Mouse (Mus musculus) olfactory bulb, adult 2 months (tissue): ENCODE results near the gene Naa15. TPM values are rescaled to one million over a fixed set of nuclear protein-coding genes. Genes with fewer than 3 reads are reported as not detected.

Experiments used
- H3K27ac ChIP-seq: fragments of 200-500 bp; 2 replicates; pipeline ENCODE4 v1.5.1; 2012; ENCODE audit warnings: low read depth, low read length; ENCODE audit not compliant: insufficient read depth
- H3K4me1 ChIP-seq: fragments of 200-500 bp; 2 replicates; pipeline ENCODE4 v1.6.1; 2012; ENCODE audit warnings: low read length; ENCODE audit not compliant: control insufficient read depth, insufficient read depth
- H3K4me3 ChIP-seq: fragments of 200-500 bp; 2 replicates; pipeline ENCODE4 v1.5.1; 2012; ENCODE audit warnings: mild to moderate bottlenecking, low read depth, low read length, moderate library complexity; ENCODE audit not compliant: insufficient read depth
- CTCF ChIP-seq: fragments of 200-500 bp; IDR thresholded peaks from 2 replicates; pipeline ENCODE4 v1.5.1; 2012; ENCODE audit warnings: low read depth, mild to moderate bottlenecking, low read length, moderate library complexity; ENCODE audit not compliant: insufficient read depth
- POLR2A ChIP-seq: fragments of 200-500 bp; IDR thresholded peaks from 2 replicates; pipeline ENCODE4 v1.6.1; 2012; ENCODE audit warnings: mild to moderate bottlenecking, low read depth, low read length, moderate library complexity; ENCODE audit not compliant: insufficient read depth
- WGBS: fragments of 180-500 bp; shearing (Covaris S2); methylation state at CpG from one replicate; pipeline ENCODE4 v1.1.7; 2018; 5-methylcytosine and 5-hydroxymethylcytosine counted together
- polyA plus RNA-seq: library from polyadenylated mRNA; stranded (reverse); fragments of >200 nt; gene quantifications from 2 replicates; pipeline ENCODE4 v1.2.4, GENCODE M21; 2012; ENCODE audit warnings: low replicate concordance; ENCODE audit not compliant: missing spikeins, insufficient read depth, insufficient read length

Naa15 gene
- polyA plus RNA-seq, 1 experiment = not detected

DNA sequence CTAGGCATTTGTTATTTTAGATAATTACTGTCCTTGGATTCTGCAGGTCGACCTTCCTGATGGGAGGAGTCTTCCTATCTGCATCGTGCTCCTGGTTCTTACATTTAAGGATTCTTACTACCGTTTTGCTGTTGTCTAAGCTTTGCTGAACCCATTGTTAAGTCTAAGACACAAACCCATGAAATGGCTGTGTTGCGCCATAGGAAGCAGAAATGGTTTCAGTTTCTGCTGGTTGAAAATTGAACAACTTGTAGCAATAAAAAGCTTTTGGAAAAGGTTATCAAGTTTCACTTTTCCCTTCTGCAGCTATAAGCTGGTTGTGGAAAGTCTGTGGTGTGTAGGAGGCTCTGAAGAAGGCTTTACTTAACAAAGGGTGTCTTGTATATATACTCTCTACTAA lies 60.8 kb downstream of the Naa15 start:
- TF ChIP-seq POLR2A (no peak), CTCF (no peak)
- H3K4me3 ChIP-seq = no peak overlapping the region
- no peak overlapping the region for H3K27ac ChIP-seq
- WGBS = 68% methylated on average over 4 of the region's 4 CpGs
- no peaks in the 10 kb centered on the region for H3K4me1 ChIP-seq

DNA sequence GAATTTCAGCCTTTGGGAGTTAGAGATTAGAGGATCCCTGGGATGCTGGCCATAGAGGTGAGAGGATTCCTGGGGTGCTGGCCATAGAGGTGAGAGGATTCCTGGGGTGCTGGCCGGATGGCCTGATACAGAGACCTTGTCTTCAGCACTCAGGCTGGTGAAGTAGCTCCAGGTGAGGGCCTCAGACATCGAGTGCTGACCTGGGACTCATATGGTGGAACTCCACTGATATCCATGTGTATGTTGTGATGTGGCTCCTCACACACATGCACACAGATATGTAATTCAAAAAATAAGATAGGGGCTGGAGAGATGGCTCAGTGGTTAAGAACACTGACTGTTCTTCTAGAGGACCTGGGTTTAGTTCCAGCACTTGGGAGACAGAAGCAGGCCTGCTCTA lies 64.9 kb downstream of the Naa15 start:
- Histone ChIP-seq H3K4me3 (no peak overlapping the region), H3K4me1 (no peaks in the 10 kb centered on the region), H3K27ac (no peak overlapping the region)
- 47% methylated on average over 2 of the region's 2 CpGs for WGBS
- TF ChIP-seq CTCF = no peak
- TF ChIP-seq POLR2A = no peak

DNA sequence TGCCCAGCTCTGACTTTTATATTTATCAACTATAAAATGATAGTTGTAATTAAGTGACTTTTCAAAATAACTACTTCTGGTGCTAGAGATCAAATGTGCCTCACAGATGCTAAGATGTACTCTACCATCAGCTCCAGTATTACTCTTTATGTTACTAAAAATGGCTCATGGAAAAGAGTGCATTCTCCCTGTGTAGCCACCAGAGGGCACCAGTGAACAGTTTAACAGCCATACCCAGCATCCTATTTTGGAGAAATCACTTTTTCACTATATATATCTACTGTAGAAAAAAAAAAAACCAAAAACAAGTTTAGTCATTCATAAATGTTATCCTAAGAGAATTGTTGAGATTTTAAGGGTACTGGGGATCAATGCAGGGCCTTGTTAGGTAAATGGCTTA lies 66.1 kb downstream of the Naa15 start:
- no peak for TF ChIP-seq POLR2A
- TF ChIP-seq CTCF = no peak
- Histone ChIP-seq H3K4me3 (no peak overlapping the region), H3K27ac (no peak overlapping the region), H3K4me1 (no peaks in the 10 kb centered on the region)

DNA sequence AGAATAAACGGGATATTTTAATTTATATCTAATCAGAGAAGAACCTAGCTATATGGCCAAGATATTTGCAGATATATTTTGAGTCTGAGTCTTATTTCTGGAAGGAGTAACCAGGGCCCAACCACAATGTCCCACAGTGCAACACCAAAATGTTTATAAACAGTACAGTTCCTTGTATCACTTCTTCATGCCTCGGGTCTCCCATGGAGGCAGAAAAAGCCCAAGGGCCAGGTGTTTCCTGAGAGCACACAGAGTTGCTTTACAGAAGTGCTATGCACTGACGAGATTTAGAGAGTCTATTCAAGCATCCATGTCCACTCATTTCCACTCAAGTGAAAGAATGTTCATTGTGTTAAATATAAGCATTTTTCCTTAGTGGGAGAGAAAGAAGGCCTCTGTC lies 66.9 kb downstream of the Naa15 start:
- no peak for TF ChIP-seq POLR2A
- TF ChIP-seq CTCF = no peak
- H3K4me3 ChIP-seq = no peak overlapping the region
- peaks cover 5% of the 10 kb centered on the region; the same call in 1 of the 2 replicates for H3K4me1 ChIP-seq
- WGBS = 39% methylated on average over 3 of the region's 3 CpGs
- no peak overlapping the region for H3K27ac ChIP-seq

DNA sequence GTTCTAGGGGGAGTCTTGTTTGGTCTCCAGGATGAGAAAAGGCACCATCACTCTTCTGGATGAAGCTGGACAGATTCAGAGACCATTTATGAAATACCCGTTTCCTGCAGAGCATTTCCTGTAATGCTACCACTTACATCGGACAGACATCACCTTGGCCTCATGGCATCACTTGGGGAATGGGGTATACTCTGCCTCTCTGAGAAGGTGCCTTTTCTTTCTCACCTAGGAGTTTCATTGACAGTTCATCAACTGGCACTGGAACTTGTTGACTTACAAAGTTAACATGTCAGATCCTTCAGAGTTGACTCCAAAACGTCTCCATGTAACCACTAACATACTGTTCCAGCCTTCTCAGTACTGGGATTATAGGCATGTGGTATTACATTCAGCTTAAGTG lies 67.8 kb downstream of the Naa15 start:
- TF ChIP-seq CTCF (no peak), POLR2A (no peak)
- Histone ChIP-seq H3K27ac (no peak overlapping the region), H3K4me1 (peaks cover 5% of the 10 kb centered on the region; the same call in 1 of the 2 replicates), H3K4me3 (no peak overlapping the region)
- 71% methylated on average over 3 of the region's 3 CpGs for WGBS

DNA sequence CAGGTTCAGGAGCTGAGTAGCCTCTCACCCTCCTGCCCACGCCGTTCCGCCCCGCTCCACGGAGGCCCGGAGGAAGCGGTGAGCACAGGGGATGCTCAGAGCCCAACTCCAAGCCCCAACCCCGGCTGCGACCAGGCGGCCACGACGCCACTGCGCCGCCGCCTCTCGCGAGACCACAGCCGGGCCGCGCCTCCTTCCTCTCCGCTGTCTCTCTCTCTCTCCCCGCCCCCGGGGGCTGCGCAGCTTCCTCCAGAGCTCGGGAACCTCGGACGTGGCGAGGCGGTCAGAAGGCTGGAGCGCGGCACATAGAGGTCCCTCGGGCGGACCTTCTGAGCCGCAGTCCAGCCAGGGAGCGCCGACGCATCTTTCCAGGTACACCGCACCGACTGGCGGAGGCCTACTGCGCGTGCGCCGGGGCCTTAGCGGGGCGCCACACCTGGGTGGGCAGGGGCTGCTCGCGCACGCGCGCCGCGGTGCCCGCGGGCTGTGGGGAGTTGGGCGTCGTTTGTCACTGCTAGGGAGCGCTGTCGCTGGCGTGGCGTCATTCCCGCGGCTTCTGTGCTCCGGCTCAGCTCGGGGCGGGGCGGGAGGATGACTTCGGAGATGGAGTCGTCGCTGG lies 68.9 kb downstream of the Naa15 start, which contains the start of gene Rab33b:
Gene Rab33b, plus strand, starts transcription at position 180 of the 619 bp plus-strand sequence.
- under 1% methylated on average over 69 of the region's 70 CpGs for WGBS
- TF ChIP-seq POLR2A (peak; percentile 82), CTCF (no peak)
- peak within 1 kb of the TSS; percentile 81 for H3K27ac ChIP-seq
- H3K4me3 ChIP-seq = peak within 1 kb of the TSS; percentile 83
- peaks cover 5% of the 10 kb centered on the region; the same call in 1 of the 2 replicates for H3K4me1 ChIP-seq

DNA sequence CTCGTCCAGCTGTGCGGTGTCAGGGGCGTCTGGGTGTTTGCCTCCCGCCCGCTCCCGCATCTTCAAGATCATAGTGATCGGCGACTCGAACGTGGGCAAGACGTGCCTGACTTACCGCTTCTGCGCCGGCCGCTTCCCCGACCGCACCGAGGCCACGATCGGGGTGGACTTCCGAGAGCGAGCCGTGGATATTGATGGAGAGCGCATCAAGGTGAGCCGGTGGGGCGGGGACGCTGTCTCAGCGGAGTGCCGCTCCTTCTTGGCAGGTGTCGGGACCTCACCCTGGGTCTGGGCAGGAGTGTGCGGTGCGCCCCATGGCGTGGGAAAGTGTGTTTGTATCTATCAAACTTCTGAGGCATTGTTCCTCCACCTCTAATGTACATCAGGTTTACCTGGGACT lies 69.4 kb downstream of the Naa15 start:
- Histone ChIP-seq H3K4me3 (peak overlapping the region; percentile 83), H3K4me1 (peaks cover 5% of the 10 kb centered on the region; the same call in 1 of the 2 replicates), H3K27ac (peak overlapping the region; percentile 63)
- TF ChIP-seq POLR2A (no peak), CTCF (no peak)
- WGBS = 0% methylated on average over 33 of the region's 33 CpGs

DNA sequence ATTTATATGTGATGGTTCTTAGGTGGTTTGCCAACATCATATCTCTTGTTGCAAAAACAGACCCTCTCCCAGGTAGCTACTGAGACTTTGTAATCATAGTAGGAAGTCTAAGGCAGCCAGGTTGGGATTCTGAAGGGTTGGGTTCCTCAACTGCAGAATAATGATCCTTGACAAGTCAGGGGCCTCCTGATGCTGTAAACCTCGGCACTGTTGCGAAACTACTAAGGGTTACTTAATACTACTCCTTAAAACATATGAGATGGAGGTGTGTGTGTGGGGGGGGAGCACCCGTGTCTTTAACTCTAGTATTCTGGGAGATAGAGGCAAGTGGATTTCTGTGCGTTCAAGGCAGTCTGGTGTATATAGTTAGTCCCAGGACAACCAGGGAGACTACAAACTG lies 70.4 kb downstream of the Naa15 start:
- Histone ChIP-seq H3K4me3 (no peak overlapping the region), H3K4me1 (peaks cover 5% of the 10 kb centered on the region; the same call in 1 of the 2 replicates), H3K27ac (no peak overlapping the region)
- TF ChIP-seq POLR2A (no peak), CTCF (no peak)
- WGBS = 59% methylated on average over 4 of the region's 4 CpGs

DNA sequence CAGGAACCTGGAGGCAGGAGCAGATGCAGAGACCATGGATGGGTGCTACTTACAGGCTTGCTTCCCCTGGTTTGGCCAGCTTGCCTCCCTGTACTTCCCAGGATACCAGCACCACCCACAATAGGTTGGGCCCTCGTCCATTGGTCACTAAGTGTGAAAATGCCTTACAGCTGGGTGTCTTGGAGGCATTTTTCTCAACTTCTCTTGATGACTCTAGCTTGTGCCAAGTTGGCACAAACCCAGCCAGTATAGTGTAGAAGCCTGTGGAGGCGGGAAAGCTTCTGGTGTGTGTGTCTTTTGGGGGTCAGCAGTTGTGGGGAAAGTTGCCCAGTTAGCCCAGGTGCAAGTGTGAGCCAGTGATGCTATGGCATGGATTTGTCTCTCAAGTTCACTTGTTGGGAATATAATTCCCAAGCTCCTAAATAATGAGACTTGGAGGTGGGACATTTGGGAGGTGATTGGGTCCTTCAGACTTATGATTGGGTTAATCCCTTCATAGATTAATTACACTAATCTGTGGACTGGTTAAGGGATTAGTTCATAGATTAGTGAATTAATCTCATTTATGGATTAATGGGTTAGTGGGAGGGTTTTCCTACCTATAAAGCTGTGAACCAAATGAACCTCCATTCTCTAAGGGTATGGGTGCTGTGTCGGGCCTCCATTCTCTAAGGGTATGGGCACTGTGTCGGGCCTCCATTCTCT lies 71.7 kb downstream of the Naa15 start:
- no peak overlapping the region for H3K27ac ChIP-seq
- no peak for TF ChIP-seq POLR2A
- TF ChIP-seq CTCF = no peak
- no peak overlapping the region for H3K4me3 ChIP-seq
- 74% methylated on average over 4 of the region's 4 CpGs for WGBS
- peaks cover 5% of the 10 kb centered on the region; the same call in 1 of the 2 replicates for H3K4me1 ChIP-seq
